Mouse (Mus musculus) fibroblast of lung, adult 2 months (primary cell): Measurements from ENCODE around the gene Acot13.
"Not testable (repeated sequence)": the region's sequence is repeated elsewhere in the genome, so short reads cannot be mapped to it uniquely, and the experiment has no call there.

ENCODE experiments used
- DNase-seq: peaks from one replicate; pipeline ENCODE4 v3.0.0-alpha.2; 2011; ENCODE audit warnings: low read depth

Acot13 gene

GRCm38 (mm10) chr13:24786014-24786490, 45.3 kb downstream of the Acot13 start:
- DNase-seq, result no peak

- no peak for DNase-seq
Measured at GRCm38 (mm10) chr13:24781916-24782315, 49.4 kb downstream of the Acot13 start.

- DNase-seq, result no peak
Measured at GRCm38 (mm10) chr13:24778706-24779380, 52.5 kb downstream of the Acot13 start.

GRCm38 (mm10) chr13:24778026-24778425, 53.3 kb downstream of the Acot13 start:
- no peak for DNase-seq

GRCm38 (mm10) chr13:24776146-24776844, 55.0 kb downstream of the Acot13 start:
- no peak for DNase-seq

GRCm38 (mm10) chr13:24771482-24771881, 59.9 kb downstream of the Acot13 start:
- not testable (repeated sequence) for DNase-seq
